Mouse (Mus musculus) neural tube, embryonic 15.5 days (tissue): ENCODE measurements around the gene Cenpf. TPM values are rescaled to one million over a fixed set of nuclear protein-coding genes. Genes with fewer than 3 reads are reported as not detected.
A peak's percentile ranks its signal among the peaks of the same experiment; 100 is the strongest.

Experiments used
- ATAC-seq: fragments of 200-750 bp; cut with Nextera tagmentation; 2 replicates; pipeline ENCODE4 v1.8.0; 2017; ENCODE audit warnings: mild to moderate bottlenecking, moderate TSS enrichment, moderate library complexity; ENCODE audit not compliant: low FRiP score
- H3K27ac ChIP-seq: fragments of 300-500 bp; sonication (generic); replicated peaks from 2 replicates; pipeline ENCODE4 v1.5.1; 2015; ENCODE audit warnings: mild to moderate bottlenecking, inconsistent platforms
- H3K27me3 ChIP-seq: fragments of 300-500 bp; sonication (generic); replicated peaks from 2 replicates; pipeline ENCODE4 v1.6.1; 2015; ENCODE audit warnings: inconsistent platforms
- H3K36me3 ChIP-seq: fragments of 300-500 bp; sonication (generic); 2 replicates; pipeline ENCODE4 v1.6.1; 2015; ENCODE audit warnings: inconsistent platforms
- H3K4me1 ChIP-seq: fragments of 300-500 bp; sonication (generic); 2 replicates; pipeline ENCODE4 v1.6.1; 2015; ENCODE audit warnings: inconsistent platforms
- H3K4me2 ChIP-seq: fragments of 300-500 bp; sonication (generic); 2 replicates; pipeline ENCODE4 v1.6.1; 2015; ENCODE audit warnings: inconsistent platforms, mild to moderate bottlenecking, moderate library complexity
- H3K4me3 ChIP-seq: fragments of 300-500 bp; sonication (generic); replicated peaks from 2 replicates; pipeline ENCODE4 v1.5.1; 2015; ENCODE audit warnings: mild to moderate bottlenecking, inconsistent platforms
- H3K9ac ChIP-seq: fragments of 300-500 bp; sonication (generic); replicated peaks from 2 replicates; pipeline ENCODE4 v1.6.1; 2015; ENCODE audit warnings: mild to moderate bottlenecking, inconsistent platforms
- H3K9me3 ChIP-seq: fragments of 300-500 bp; sonication (generic); replicated peaks from 2 replicates; pipeline ENCODE4 v1.6.1; 2016; ENCODE audit warnings: inconsistent platforms
- WGBS: fragments of 180-500 bp; shearing (Covaris S2); methylation state at CpG from one replicate; pipeline ENCODE4 v1.1.7; 2015; ENCODE audit warnings: mixed read lengths; 5-methylcytosine and 5-hydroxymethylcytosine counted together
- polyA plus RNA-seq: library from polyadenylated mRNA; unstranded; fragments of >200 nt; fragmentation: Nextera tagmentation; extraction: Ambion mirVana; gene quantifications from 2 replicates; pipeline ENCODE4 v1.2.1, GENCODE M21; 2015

Gene Cenpf
- polyA plus RNA-seq, 1 experiment from 2014 or later = 11.2 TPM

DNA sequence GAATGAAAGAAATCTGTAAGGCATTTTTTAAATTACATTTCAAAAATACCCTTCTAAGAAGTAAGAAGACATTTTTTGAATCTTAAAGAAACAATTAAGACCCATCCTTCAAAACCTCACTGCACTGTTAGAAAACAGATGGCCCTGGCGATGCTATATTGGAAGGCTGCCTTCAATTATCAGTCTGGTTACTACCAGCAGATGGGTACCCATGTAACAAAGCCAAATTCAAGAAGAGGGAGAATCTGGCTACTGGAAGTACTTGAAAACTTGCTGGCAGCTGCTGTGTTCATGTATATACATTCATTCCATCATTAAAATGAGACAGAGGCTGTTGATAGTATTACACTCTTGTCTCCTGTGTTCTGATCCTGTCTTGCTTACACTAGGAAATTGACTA lies 24.4 kb downstream of the Cenpf start:
- WGBS = 76% methylated on average over 1 of the region's 1 CpGs
- no peak for ATAC-seq
- no peak overlapping the region for H3K4me2 ChIP-seq
- no peaks in the 10 kb centered on the region for H3K9me3 ChIP-seq
- no peak overlapping the region for H3K9ac ChIP-seq
- H3K27me3 ChIP-seq = no peaks in the 10 kb centered on the region
- no peak overlapping the region for H3K27ac ChIP-seq
- peaks cover 4% of the 10 kb centered on the region; the same call in 1 of the 2 replicates for H3K4me1 ChIP-seq
- no peaks in the 10 kb centered on the region for H3K36me3 ChIP-seq
- no peak overlapping the region for H3K4me3 ChIP-seq

DNA sequence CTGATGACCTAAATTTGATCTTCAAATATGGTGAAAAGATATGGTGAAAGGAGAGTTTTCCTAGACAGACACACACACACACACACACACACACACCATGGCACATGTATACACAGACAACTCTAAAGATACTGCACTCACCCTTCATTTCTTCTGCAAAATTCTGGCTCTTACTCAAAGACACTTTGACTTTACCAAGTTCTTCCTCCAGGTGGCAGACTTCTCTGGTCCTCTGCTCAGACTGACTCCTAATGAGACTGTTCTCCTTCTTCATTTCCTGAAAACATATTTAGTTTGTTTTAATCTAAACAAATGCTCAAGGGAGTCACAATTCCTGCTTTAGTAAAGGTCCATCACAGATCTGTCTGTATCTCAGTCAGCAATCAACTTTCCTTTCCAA lies 26.0 kb downstream of the Cenpf start:
- H3K27me3 ChIP-seq = no peaks in the 10 kb centered on the region
- no peaks in the 10 kb centered on the region for H3K9me3 ChIP-seq
- no peak overlapping the region for H3K9ac ChIP-seq
- H3K4me2 ChIP-seq = no peak overlapping the region
- peaks cover 4% of the 10 kb centered on the region; the same call in 1 of the 2 replicates for H3K4me1 ChIP-seq
- no peak overlapping the region for H3K27ac ChIP-seq
- no peaks in the 10 kb centered on the region for H3K36me3 ChIP-seq
- no peak for ATAC-seq
- H3K4me3 ChIP-seq = no peak overlapping the region

DNA sequence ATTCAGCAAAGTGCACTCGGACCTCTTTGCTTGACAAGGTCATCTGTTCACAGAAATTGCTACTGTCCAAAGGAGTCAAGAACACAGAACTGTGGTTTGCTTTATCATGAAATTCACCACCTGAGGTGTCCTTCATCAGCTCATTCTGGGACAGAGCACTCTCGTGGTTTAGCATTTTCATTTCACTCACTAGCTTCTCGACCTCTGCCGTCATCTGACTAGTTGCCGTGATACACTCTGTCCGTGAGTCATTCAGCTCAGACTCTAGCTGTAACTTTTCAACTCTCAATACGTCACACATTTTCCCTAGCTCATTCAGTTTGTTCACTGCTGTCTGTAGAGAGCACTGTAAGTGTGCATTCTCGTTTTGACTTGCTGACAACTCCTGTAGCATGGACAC lies 30.5 kb downstream of the Cenpf start:
- Histone ChIP-seq H3K27me3 (no peaks in the 10 kb centered on the region), H3K4me3 (no peak overlapping the region), H3K9me3 (no peaks in the 10 kb centered on the region), H3K36me3 (no peaks in the 10 kb centered on the region), H3K9ac (no peak overlapping the region), H3K27ac (no peak overlapping the region), H3K4me2 (no peak overlapping the region), H3K4me1 (no peaks in the 10 kb centered on the region)
- WGBS = 92% methylated on average over 8 of the region's 8 CpGs
- ATAC-seq = no peak

GRCm38 (mm10) chr1:189653746-189654145 lies 34.1 kb downstream of the Cenpf start:
- H3K4me1 ChIP-seq = no peaks in the 10 kb centered on the region
- H3K4me2 ChIP-seq = no peak overlapping the region
- ATAC-seq = no peak
- no peaks in the 10 kb centered on the region for H3K9me3 ChIP-seq
- H3K27me3 ChIP-seq = no peaks in the 10 kb centered on the region
- 87% methylated on average over 3 of the region's 3 CpGs for WGBS
- H3K36me3 ChIP-seq = no peaks in the 10 kb centered on the region
- H3K27ac ChIP-seq = no peak overlapping the region
- no peak overlapping the region for H3K9ac ChIP-seq
- H3K4me3 ChIP-seq = no peak overlapping the region

GRCm38 (mm10) chr1:189646597-189646996 lies 41.3 kb downstream of the Cenpf start:
- H3K4me3 ChIP-seq = no peak overlapping the region
- H3K9ac ChIP-seq = no peak overlapping the region
- WGBS = 82% methylated on average over 6 of the region's 6 CpGs
- no peak overlapping the region for H3K27ac ChIP-seq
- no peak overlapping the region for H3K4me2 ChIP-seq
- H3K36me3 ChIP-seq = no peaks in the 10 kb centered on the region
- H3K27me3 ChIP-seq = no peaks in the 10 kb centered on the region
- no peaks in the 10 kb centered on the region for H3K9me3 ChIP-seq
- ATAC-seq = no peak
- H3K4me1 ChIP-seq = peaks cover 11% of the 10 kb centered on the region

- H3K36me3 ChIP-seq = no peaks in the 10 kb centered on the region
- peaks cover 11% of the 10 kb centered on the region for H3K4me1 ChIP-seq
- H3K4me3 ChIP-seq = no peak overlapping the region
- H3K9ac ChIP-seq = no peak overlapping the region
- no peak overlapping the region for H3K4me2 ChIP-seq
- 33% methylated on average over 2 of the region's 2 CpGs for WGBS
- peak; percentile 91 for ATAC-seq
- H3K27me3 ChIP-seq = no peaks in the 10 kb centered on the region
- H3K27ac ChIP-seq = peak overlapping the region; percentile 74
- H3K9me3 ChIP-seq = no peaks in the 10 kb centered on the region
These were observed 42.5 kb downstream of the Cenpf start for GRCm38 (mm10) chr1:189645371-189645770.

GRCm38 (mm10) chr1:189644700-189645345 lies 43.1 kb downstream of the Cenpf start:
- Histone ChIP-seq H3K27me3 (no peaks in the 10 kb centered on the region), H3K4me3 (no peak overlapping the region), H3K4me2 (no peak overlapping the region), H3K36me3 (no peaks in the 10 kb centered on the region), H3K9me3 (no peaks in the 10 kb centered on the region), H3K9ac (no peak overlapping the region), H3K27ac (peak overlapping the region; percentile 74), H3K4me1 (peaks cover 11% of the 10 kb centered on the region)
- 56% methylated on average over 3 of the region's 3 CpGs for WGBS
- ATAC-seq = peak; percentile 89

DNA sequence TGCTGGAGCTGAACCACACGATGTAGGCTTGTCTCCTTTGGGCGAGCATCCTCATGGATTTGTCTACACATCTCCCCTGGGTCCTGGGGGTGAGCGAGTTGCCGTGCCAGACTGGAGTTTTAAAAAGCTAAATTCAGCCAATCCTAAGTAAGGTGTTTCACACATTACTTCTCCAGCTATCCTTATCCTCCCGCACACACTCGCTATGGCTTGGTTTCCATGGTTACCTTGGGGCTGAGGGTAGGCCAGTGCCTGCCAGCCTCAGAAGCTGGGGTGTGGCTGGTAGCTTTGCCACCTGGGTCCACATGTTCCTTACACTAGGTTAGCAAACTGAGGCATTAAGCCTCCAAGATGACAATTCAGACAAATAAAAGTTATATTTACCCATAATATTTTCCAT lies 48.3 kb downstream of the Cenpf start:
- Histone ChIP-seq H3K4me2 (no peak overlapping the region), H3K27me3 (no peaks in the 10 kb centered on the region), H3K9ac (no peak overlapping the region), H3K36me3 (no peaks in the 10 kb centered on the region), H3K4me1 (peaks cover under 1% of the 10 kb centered on the region; the same call in 1 of the 2 replicates), H3K9me3 (no peaks in the 10 kb centered on the region), H3K27ac (no peak overlapping the region), H3K4me3 (no peak overlapping the region)
- ATAC-seq = no peak
- WGBS = 79% methylated on average over 6 of the region's 6 CpGs

GRCm38 (mm10) chr1:189633791-189634190 lies 54.1 kb downstream of the Cenpf start:
- Histone ChIP-seq H3K9me3 (no peaks in the 10 kb centered on the region), H3K4me2 (no peak overlapping the region), H3K36me3 (no peaks in the 10 kb centered on the region), H3K4me3 (no peak overlapping the region), H3K9ac (no peak overlapping the region), H3K27me3 (no peaks in the 10 kb centered on the region), H3K4me1 (no peaks in the 10 kb centered on the region), H3K27ac (no peak overlapping the region)
- no peak for ATAC-seq
- 86% methylated on average over 5 of the region's 5 CpGs for WGBS

- H3K9ac ChIP-seq = no peak overlapping the region
- no peaks in the 10 kb centered on the region for H3K9me3 ChIP-seq
- no peaks in the 10 kb centered on the region for H3K4me1 ChIP-seq
- H3K4me3 ChIP-seq = no peak overlapping the region
- no peaks in the 10 kb centered on the region for H3K36me3 ChIP-seq
- 70% methylated on average over 13 of the region's 13 CpGs for WGBS
- no peak for ATAC-seq
- no peaks in the 10 kb centered on the region for H3K27me3 ChIP-seq
- no peak overlapping the region for H3K27ac ChIP-seq
- H3K4me2 ChIP-seq = no peak overlapping the region
These were observed 55.8 kb downstream of the Cenpf start for GRCm38 (mm10) chr1:189631906-189632675.

DNA sequence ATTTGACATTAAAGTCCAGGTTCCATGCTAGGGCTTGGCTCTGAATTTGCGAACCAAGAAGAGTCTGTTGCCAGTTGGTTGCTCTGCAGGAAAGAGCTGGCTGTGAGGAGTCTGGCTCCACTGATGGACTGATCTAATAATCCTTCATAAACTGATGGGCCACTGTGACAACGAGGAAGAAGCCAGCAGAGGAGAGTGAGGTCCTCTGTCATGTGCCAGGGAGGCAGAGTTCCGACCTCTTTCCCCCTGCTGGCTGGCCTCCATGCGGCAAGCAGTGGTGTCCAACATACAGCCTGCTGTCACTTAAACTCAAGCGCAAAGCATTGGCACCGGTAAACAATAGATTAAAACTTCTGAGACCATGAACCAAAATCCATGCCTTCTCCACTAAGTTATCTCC lies 57.9 kb downstream of the Cenpf start:
- no peak for ATAC-seq
- Histone ChIP-seq H3K9ac (no peak overlapping the region), H3K36me3 (no peaks in the 10 kb centered on the region), H3K4me1 (no peaks in the 10 kb centered on the region), H3K27ac (no peak overlapping the region), H3K9me3 (no peaks in the 10 kb centered on the region), H3K4me2 (no peak overlapping the region), H3K27me3 (no peaks in the 10 kb centered on the region), H3K4me3 (no peak overlapping the region)
- WGBS = 80% methylated on average over 6 of the region's 6 CpGs

GRCm38 (mm10) chr1:189627976-189628768 lies 59.7 kb downstream of the Cenpf start:
- Histone ChIP-seq H3K9me3 (no peaks in the 10 kb centered on the region), H3K36me3 (no peaks in the 10 kb centered on the region), H3K4me2 (no peak overlapping the region), H3K4me1 (no peaks in the 10 kb centered on the region), H3K27me3 (no peaks in the 10 kb centered on the region), H3K9ac (no peak overlapping the region), H3K27ac (no peak overlapping the region), H3K4me3 (no peak overlapping the region)
- WGBS = 72% methylated on average over 9 of the region's 9 CpGs
- no peak for ATAC-seq
